Mouse (Mus musculus): ENCODE data around the gene Afap1l2. TPM values are rescaled to one million over a fixed set of nuclear protein-coding genes. Genes with fewer than 3 reads are reported as not detected.

Afap1l2 gene
- total RNA-seq, 1 experiment from 2014 or later: not detected

Other genes with a start within 250 kb of the Afap1l2 start
- 72.7 and 73.7 TPM in 2 replicates for gene Ccdc186, start 186.0 kb downstream of the Afap1l2 start, total RNA-seq (2017)
- gene Tdrd1, start 182.0 kb downstream of the Afap1l2 start, total RNA-seq (2017): not detected in 2 replicates
- not detected in 2 replicates for gene Vwa2, start 134.0 kb downstream of the Afap1l2 start, total RNA-seq (2017)

Measured in neutrophil, adult 5-6 weeks (primary cell).